ENCODE assay signal across 22 mouse cellular contexts in the genomic region with DNA sequence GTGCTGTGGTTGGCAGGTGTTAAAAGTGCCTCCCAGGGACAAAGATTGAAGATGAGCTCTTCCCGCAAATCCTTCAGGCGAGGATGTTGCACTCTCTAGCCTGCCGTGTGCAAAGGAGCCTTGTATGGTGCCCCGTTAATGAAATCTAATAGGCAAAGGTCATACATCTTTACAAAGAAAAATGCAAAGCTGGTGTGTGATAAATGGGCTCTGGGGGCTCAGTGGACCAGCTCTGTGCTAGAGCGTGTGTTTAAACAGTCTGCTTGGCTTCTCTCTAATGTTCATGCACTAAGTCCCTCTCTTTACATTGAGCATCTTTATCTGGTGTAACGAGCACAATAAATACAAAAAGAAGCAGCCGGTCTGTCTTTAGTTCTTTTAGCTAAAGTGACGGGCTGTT.
DNase-seq lines count a peak whose midpoint lies in the region; ATAC-seq lines count a peak whose summit lies in the region.
"Had no signal": no experiment of that assay in that cellular context is flagged by ENCODE, and none has a peak within 500 bp of the region (broad histone marks: within the 10 kb centered on the region; RNA-seq: fewer than 3 reads in every experiment).

No protein-coding gene starts in this region.

- no peaks in the 10 kb centered on the region for H3K9me3 ChIP-seq in hindbrain, embryonic 15.5 days
- no peaks in the 10 kb centered on the region for H3K9me3 ChIP-seq in hindbrain, embryonic 10.5 days
- no peaks in the 10 kb centered on the region for H3K9me3 ChIP-seq in neural tube, embryonic 11.5 days (ENCODE audit: control insufficient read depth, low read length)
- H3K9me3 ChIP-seq in neural tube, embryonic 14.5 days (ENCODE audit: control insufficient read depth, low read length) = no peaks in the 10 kb centered on the region
- H3K9me3 ChIP-seq: embryonic facial prominence, embryonic 12.5 days; forebrain, embryonic 15.5 days; G1E; heart, embryonic 15.5 days had no signal

- no peaks in the 10 kb centered on the region for H3K36me3 ChIP-seq in hindbrain, embryonic 15.5 days
- H3K36me3 ChIP-seq in hindbrain, embryonic 10.5 days = no peaks in the 10 kb centered on the region
- H3K36me3 ChIP-seq in neural tube, embryonic 11.5 days (ENCODE audit: control insufficient read depth, insufficient read depth, low read length) = no peaks in the 10 kb centered on the region
- no peaks in the 10 kb centered on the region for H3K36me3 ChIP-seq in neural tube, embryonic 14.5 days (ENCODE audit: control insufficient read depth, insufficient read depth, low read length)
- H3K36me3 ChIP-seq: embryonic facial prominence, embryonic 12.5 days; forebrain, embryonic 15.5 days; G1E; heart, embryonic 15.5 days had no signal

- H3K4me2 ChIP-seq in hindbrain, embryonic 15.5 days = 0 out of 2 replicates have a peak overlapping the region, but pooled peaks have one; percentile 8
- no peak overlapping the region for H3K4me2 ChIP-seq in neural tube, embryonic 11.5 days (ENCODE audit: low read depth)
- no peak overlapping the region for H3K4me2 ChIP-seq in neural tube, embryonic 14.5 days (ENCODE audit: low read depth, low read length)
- H3K4me2 ChIP-seq: embryonic facial prominence, embryonic 12.5 days; forebrain, embryonic 15.5 days; heart, embryonic 11.5 days; heart, embryonic 15.5 days had no signal

- no peak overlapping the region for H3K27ac ChIP-seq in hindbrain, embryonic 15.5 days (replicated peaks)
- no peak overlapping the region for H3K27ac ChIP-seq in hindbrain, embryonic 10.5 days
- no peak overlapping the region for H3K27ac ChIP-seq in neural tube, embryonic 11.5 days (ENCODE audit: low read depth, low read length)
- H3K27ac ChIP-seq in neural tube, embryonic 14.5 days (ENCODE audit: low read depth, low read length) = no peak overlapping the region
- H3K27ac ChIP-seq: embryonic facial prominence, embryonic 12.5 days; forebrain, embryonic 15.5 days; heart, embryonic 15.5 days had no signal

- 25% methylated on average over 8 of the region's 8 CpGs for WGBS in hindbrain, embryonic 15.5 days
- 48% methylated on average over 8 of the region's 8 CpGs for WGBS in hindbrain, embryonic 10.5 days
- WGBS in neural tube, embryonic 11.5 days = 46% methylated on average over 8 of the region's 8 CpGs
- WGBS in neural tube, embryonic 14.5 days = 31% methylated on average over 8 of the region's 8 CpGs

- H3K27me3 ChIP-seq in hindbrain, embryonic 15.5 days = no peaks in the 10 kb centered on the region
- H3K27me3 ChIP-seq in hindbrain, embryonic 10.5 days (ENCODE audit: insufficient read depth, poor library complexity, severe bottlenecking) = no peaks in the 10 kb centered on the region
- no peaks in the 10 kb centered on the region for H3K27me3 ChIP-seq in neural tube, embryonic 11.5 days (ENCODE audit: control insufficient read depth, insufficient read depth, low read length)
- H3K27me3 ChIP-seq in neural tube, embryonic 14.5 days (ENCODE audit: control insufficient read depth, insufficient read depth, low read length) = no peaks in the 10 kb centered on the region
- H3K27me3 ChIP-seq: embryonic facial prominence, embryonic 12.5 days; forebrain, embryonic 15.5 days; heart, embryonic 15.5 days had no signal

- H3K4me1 ChIP-seq in hindbrain, embryonic 15.5 days (replicated peaks) = 0 out of 2 replicates have a peak, but pooled peaks cover 4% of the 10 kb centered on the region
- peaks cover 8% of the 10 kb centered on the region; the same call in 1 of the 2 replicates for H3K4me1 ChIP-seq in hindbrain, embryonic 10.5 days (replicated peaks)
- H3K4me1 ChIP-seq in neural tube, embryonic 11.5 days (ENCODE audit: control insufficient read depth, insufficient read depth, low read length) = no peaks in the 10 kb centered on the region
- H3K4me1 ChIP-seq in neural tube, embryonic 14.5 days (ENCODE audit: control insufficient read depth, insufficient read depth, low read length) = no peaks in the 10 kb centered on the region; the same call in 1 of the 2 replicates
- H3K4me1 ChIP-seq: embryonic facial prominence, embryonic 12.5 days; forebrain, embryonic 15.5 days had no signal

- H3K4me3 ChIP-seq in hindbrain, embryonic 15.5 days = no peak overlapping the region
- no peak overlapping the region for H3K4me3 ChIP-seq in hindbrain, embryonic 10.5 days
- H3K4me3 ChIP-seq in neural tube, embryonic 11.5 days (ENCODE audit: low read depth, low read length) = no peak overlapping the region
- H3K4me3 ChIP-seq in neural tube, embryonic 14.5 days (ENCODE audit: low read depth, low read length) = no peak overlapping the region
- H3K4me3 ChIP-seq: embryonic facial prominence, embryonic 12.5 days; forebrain, embryonic 15.5 days; heart, embryonic 15.5 days had no signal

- no peak for ATAC-seq in hindbrain, embryonic 15.5 days (ENCODE audit: low FRiP score, low read depth)
- no peak for ATAC-seq in neural tube, embryonic 11.5 days (ENCODE audit: insufficient read depth, low FRiP score, low TSS enrichment)
- peak; percentile 17; the same call in 1 of the 2 replicates for ATAC-seq in neural tube, embryonic 14.5 days (ENCODE audit: low read depth)
- ATAC-seq: CD4-positive, CD25-positive, alpha-beta regulatory T cell, adult 4 months; forebrain, embryonic 15.5 days; intestine, embryonic 16.5 days had no signal

- DNase-seq in hindbrain, embryonic 10.5 days (ENCODE audit: low spot score) = no peak
- DNase-seq in neural tube, embryonic 11.5 days (ENCODE audit: low spot score) = peak; percentile 26
- DNase-seq in neural tube, embryonic 10.5 days (ENCODE audit: extremely low spot score, low spot score) = no peak
- peak; percentile 41 for DNase-seq in embryo, embryonic 11 days
- no peak for DNase-seq in lung, postnatal 14 days
- DNase-seq: adrenal gland, adult 8-10 months; adrenal gland, postnatal 36 days; cerebellum, adult 11 months; cerebellum, adult 9-10 months; cerebellum, postnatal 25 days; gastrocnemius, postnatal 36 days; heart, adult 18-20 months; heart, postnatal 14 days had no signal

- H3K9ac ChIP-seq in hindbrain, embryonic 15.5 days = no peak overlapping the region
- no peak overlapping the region for H3K9ac ChIP-seq in neural tube, embryonic 11.5 days (ENCODE audit: low read length)
- H3K9ac ChIP-seq in neural tube, embryonic 14.5 days (replicated peaks; ENCODE audit: low read depth, low read length) = no peak overlapping the region
- H3K9ac ChIP-seq: embryonic facial prominence, embryonic 12.5 days; forebrain, embryonic 15.5 days; heart, embryonic 15.5 days had no signal

Comparison
In these comparisons a context has a peak if more than half of its experiments do, and no peak if none do; other contexts are left out.
1. DNase-seq: peak in neural tube, embryonic 11.5 days (single experiment) and embryo, embryonic 11 days (single experiment); none in hindbrain, embryonic 10.5 days (single experiment), neural tube, embryonic 10.5 days (single experiment) and lung, postnatal 14 days (single experiment).